Mouse (Mus musculus) embryonic facial prominence, embryonic 11.5 days (tissue): ENCODE results near the gene Krtap31-1. TPM values are rescaled to one million over a fixed set of nuclear protein-coding genes. Genes with fewer than 3 reads are reported as not detected.

Source experiments
- ATAC-seq: fragments of 200-750 bp; cut with Nextera tagmentation; replicated peaks from 2 replicates; pipeline ENCODE4 v1.8.0; 2017; ENCODE audit warnings: low read depth; ENCODE audit not compliant: insufficient number of reproducible peaks, low FRiP score, low TSS enrichment
- DNase-seq: peaks from one replicate; pipeline ENCODE4 v3.0.0-alpha.2; 2015; ENCODE audit warnings: low spot score
- H3K27ac ChIP-seq: fragments of 300-500 bp; sonication (generic); replicated peaks from 2 replicates; pipeline ENCODE4 v1.5.1; 2014; ENCODE audit warnings: mild to moderate bottlenecking, low read depth, low read length, control low read depth
- H3K27me3 ChIP-seq: fragments of 300-500 bp; sonication (generic); 2 replicates; pipeline ENCODE4 v1.6.1; 2014; ENCODE audit warnings: mild to moderate bottlenecking, low read length, moderate library complexity, mixed read lengths; ENCODE audit not compliant: control insufficient read depth, insufficient read depth
- H3K36me3 ChIP-seq: fragments of 300-500 bp; sonication (generic); replicated peaks from 2 replicates; pipeline ENCODE4 v1.6.1; 2014; ENCODE audit warnings: low read depth, mild to moderate bottlenecking, low read length, moderate library complexity, mixed read lengths; ENCODE audit not compliant: control insufficient read depth, insufficient read depth
- H3K4me1 ChIP-seq: fragments of 300-500 bp; sonication (generic); 2 replicates; pipeline ENCODE4 v1.6.1; 2014; ENCODE audit warnings: low read length, mixed read lengths; ENCODE audit not compliant: control insufficient read depth, insufficient read depth
- H3K4me2 ChIP-seq: fragments of 300-500 bp; sonication (generic); 2 replicates; pipeline ENCODE4 v1.6.1; 2014; ENCODE audit warnings: low read depth, mild to moderate bottlenecking, control low read depth, low read length, moderate library complexity
- H3K4me3 ChIP-seq: fragments of 300-500 bp; sonication (generic); 2 replicates; pipeline ENCODE4 v1.5.1; 2014; ENCODE audit warnings: low read depth, low read length, control low read depth
- H3K9ac ChIP-seq: fragments of 300-500 bp; sonication (generic); replicated peaks from 2 replicates; pipeline ENCODE4 v1.6.1; 2014; ENCODE audit warnings: mild to moderate bottlenecking, control low read depth, low read length
- H3K9me3 ChIP-seq: fragments of 300-500 bp; sonication (generic); replicated peaks from 2 replicates; pipeline ENCODE4 v1.6.1; 2016; ENCODE audit warnings: mild to moderate bottlenecking, low read length, inconsistent platforms, mixed read lengths; ENCODE audit not compliant: control insufficient read depth
- WGBS: fragments of 180-500 bp; shearing (Covaris S2); extraction: QIAGEN DNeasy Blood & Tissue Kit; methylation state at CpG from one replicate; pipeline ENCODE4 v1.1.7; 2014; 5-methylcytosine and 5-hydroxymethylcytosine counted together
- polyA plus RNA-seq: library from polyadenylated mRNA; unstranded; fragments of >200 nt; fragmentation: Nextera tagmentation; extraction: Ambion mirVana; gene quantifications from 2 replicates; pipeline ENCODE4 v1.2.1, GENCODE M21; 2014

The Krtap31-1 gene
- polyA plus RNA-seq, 1 experiment from 2014 or later, result not detected

GRCm38 (mm10) chr11:99948175-99948574, 40.5 kb downstream of the Krtap31-1 start, which contains the start of gene Krtap9-5:
Gene Krtap9-5, plus strand, starts transcription at chr11:99948475.
- Histone ChIP-seq H3K4me3 (no peak within 1 kb of the TSS), H3K9me3 (no peaks in the 10 kb centered on the region), H3K27me3 (no peaks in the 10 kb centered on the region), H3K27ac (no peak within 1 kb of the TSS), H3K4me1 (no peaks in the 10 kb centered on the region), H3K36me3 (no peaks in the 10 kb centered on the region), H3K4me2 (no peak within 1 kb of the TSS), H3K9ac (no peak within 1 kb of the TSS)
- no peak for ATAC-seq
- DNase-seq, result no peak
- 84% methylated on average over 2 of the region's 2 CpGs for WGBS

Other genes starting within 250 kb of the Krtap31-1 start
- gene Gm11563, start 249.0 kb upstream of the Krtap31-1 start, polyA plus RNA-seq, result not detected in 2 replicates
- gene Krtap4-6, start 242.0 kb upstream of the Krtap31-1 start, polyA plus RNA-seq, result not detected in 2 replicates
- gene Gm14190, start 217.2 kb upstream of the Krtap31-1 start, polyA plus RNA-seq, result not detected in 2 replicates
- not detected in 2 replicates for gene Gm14180, start 173.6 kb upstream of the Krtap31-1 start, polyA plus RNA-seq
- gene Gm11595, start 135.0 kb upstream of the Krtap31-1 start, polyA plus RNA-seq, result not detected in 2 replicates
- not detected in 2 replicates for gene Krtap4-8, start 127.2 kb upstream of the Krtap31-1 start, polyA plus RNA-seq
- gene Krtap4-9, start 122.7 kb upstream of the Krtap31-1 start, polyA plus RNA-seq, result not detected in 2 replicates
- not detected in 2 replicates for gene Gm11596, start 114.5 kb upstream of the Krtap31-1 start, polyA plus RNA-seq
- not detected in 2 replicates for gene Gm11569, start 109.0 kb upstream of the Krtap31-1 start, polyA plus RNA-seq
- not detected in 2 replicates for gene Gm11554, start 103.5 kb upstream of the Krtap31-1 start, polyA plus RNA-seq
- not detected in 2 replicates for gene Krtap4-13, start 98.0 kb upstream of the Krtap31-1 start, polyA plus RNA-seq
- not detected in 2 replicates for gene Gm11564, start 92.3 kb upstream of the Krtap31-1 start, polyA plus RNA-seq
- gene 2300003K06Rik, start 69.9 kb upstream of the Krtap31-1 start, polyA plus RNA-seq, result not detected in 2 replicates
- not detected in 2 replicates for gene Krtap4-16, start 56.3 kb upstream of the Krtap31-1 start, polyA plus RNA-seq
- gene Gm11568, start 50.0 kb upstream of the Krtap31-1 start, polyA plus RNA-seq, result not detected in 2 replicates
- gene Gm11559, start 43.4 kb upstream of the Krtap31-1 start, polyA plus RNA-seq, result not detected in 2 replicates
- gene Krtap9-1, start 34.5 kb upstream of the Krtap31-1 start, polyA plus RNA-seq, result not detected in 2 replicates
- not detected in 2 replicates for gene Gm11567, start 28.7 kb upstream of the Krtap31-1 start, polyA plus RNA-seq
- not detected in 2 replicates for gene Gm11565, start 6.8 kb downstream of the Krtap31-1 start, polyA plus RNA-seq
- not detected in 2 replicates for gene Krtap31-2, start 28.4 kb downstream of the Krtap31-1 start, polyA plus RNA-seq
- gene Krtap9-5, start 40.6 kb downstream of the Krtap31-1 start, polyA plus RNA-seq, result not detected in 2 replicates
- gene Krtap29-1, start 71.1 kb downstream of the Krtap31-1 start, polyA plus RNA-seq, result not detected in 2 replicates
- not detected in 2 replicates for gene Krtap16-1, start 78.7 kb downstream of the Krtap31-1 start, polyA plus RNA-seq
- not detected in 2 replicates for gene Krtap17-1, start 86.1 kb downstream of the Krtap31-1 start, polyA plus RNA-seq
- gene Krt33a, start 108.3 kb downstream of the Krtap31-1 start, polyA plus RNA-seq, result not detected in 2 replicates
- not detected in 2 replicates for gene Krt33b, start 121.9 kb downstream of the Krtap31-1 start, polyA plus RNA-seq
- not detected in 2 replicates for gene Krt34, start 133.6 kb downstream of the Krtap31-1 start, polyA plus RNA-seq
- gene Krt31, start 142.6 kb downstream of the Krtap31-1 start, polyA plus RNA-seq, result not detected in 2 replicates
- gene Krt32, start 180.3 kb downstream of the Krtap31-1 start, polyA plus RNA-seq, result not detected in 2 replicates
- not detected in 2 replicates for gene Krt35, start 188.3 kb downstream of the Krtap31-1 start, polyA plus RNA-seq
- 0.13 TPM in 1 of 2 replicates, not detected in the other for gene Krt36, start 197.7 kb downstream of the Krtap31-1 start, polyA plus RNA-seq
- gene Krt13, start 213.6 kb downstream of the Krtap31-1 start, polyA plus RNA-seq, result not detected in 2 replicates
- 8.2 and 8.6 TPM in 2 replicates for gene Krt15, start 228.0 kb downstream of the Krtap31-1 start, polyA plus RNA-seq
- 8.0 and 10.5 TPM in 2 replicates for gene Krt19, start 240.7 kb downstream of the Krtap31-1 start, polyA plus RNA-seq